Comparison of ENCODE assay signal across 27 mouse cellular contexts in the genomic region with DNA sequence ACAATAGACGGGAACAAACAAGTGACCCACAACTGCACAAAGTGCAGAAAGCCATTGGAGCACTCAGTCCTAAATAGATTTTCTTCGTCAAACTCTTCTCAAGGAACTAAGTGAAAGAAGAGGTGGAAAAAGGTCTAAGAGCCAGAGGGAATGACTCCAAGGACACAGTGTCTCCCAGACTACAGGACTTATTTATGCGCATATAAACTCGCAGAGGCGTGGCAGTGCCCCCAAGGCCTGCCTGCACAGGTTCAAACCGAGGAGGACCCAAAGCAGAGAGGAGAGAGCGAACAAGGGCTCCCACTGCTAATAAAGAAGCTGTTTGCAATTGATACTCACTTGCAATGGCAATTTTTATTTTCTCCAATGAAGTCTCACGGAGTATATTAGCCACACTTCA.
"Had no signal": no experiment of that assay in that cellular context is flagged by ENCODE, and none has a peak within 500 bp of the region (broad histone marks: within the 10 kb centered on the region; RNA-seq: fewer than 3 reads in every experiment).

No protein-coding gene starts in this region.

- H3K9ac ChIP-seq: embryonic facial prominence, embryonic 12.5 days; embryonic facial prominence, embryonic 13.5 days; embryonic facial prominence, embryonic 15.5 days; forebrain, embryonic 12.5 days; forebrain, embryonic 13.5 days; forebrain, embryonic 15.5 days; forebrain, postnatal 0 days; heart, embryonic 12.5 days had no signal

- H3K9me3 ChIP-seq: embryonic facial prominence, embryonic 15.5 days; forebrain, embryonic 12.5 days; forebrain, embryonic 13.5 days; forebrain, embryonic 15.5 days had no signal

- H3K4me2 ChIP-seq: embryonic facial prominence, embryonic 12.5 days; embryonic facial prominence, embryonic 13.5 days; embryonic facial prominence, embryonic 15.5 days; forebrain, embryonic 12.5 days; forebrain, embryonic 13.5 days; forebrain, embryonic 15.5 days; heart, embryonic 11.5 days; heart, embryonic 12.5 days had no signal

- ATAC-seq: forebrain, embryonic 13.5 days; forebrain, embryonic 14.5 days; forebrain, embryonic 15.5 days; forebrain, embryonic 16.5 days; forebrain, postnatal 0 days had no signal

- DNase-seq: cerebellum, postnatal 10 days; cerebellum, postnatal 14 days; cerebellum, postnatal 25 days; cerebellum, postnatal 36 days; embryo, embryonic 11 days; forebrain, postnatal 0 days; gastrocnemius, adult 2 months; gastrocnemius, postnatal 10 days; gastrocnemius, postnatal 14 days; gastrocnemius, postnatal 25 days; heart, adult 11 months; heart, adult 18-20 months; heart, adult 2 months had no signal

- H3K4me1 ChIP-seq: embryonic facial prominence, embryonic 10.5 days; embryonic facial prominence, embryonic 12.5 days; embryonic facial prominence, embryonic 15.5 days; forebrain, embryonic 10.5 days; forebrain, embryonic 12.5 days; forebrain, embryonic 13.5 days; forebrain, embryonic 15.5 days; heart, embryonic 10.5 days; heart, embryonic 12.5 days had no signal

- H3K27ac ChIP-seq: embryonic facial prominence, embryonic 10.5 days; embryonic facial prominence, embryonic 12.5 days; embryonic facial prominence, embryonic 13.5 days; embryonic facial prominence, embryonic 15.5 days; forebrain, embryonic 10.5 days; forebrain, embryonic 12.5 days; forebrain, embryonic 13.5 days; forebrain, embryonic 15.5 days; gastrocnemius, adult 2 months; heart, adult 2 months; heart, embryonic 10.5 days had no signal

- H3K27me3 ChIP-seq: embryonic facial prominence, embryonic 12.5 days; embryonic facial prominence, embryonic 13.5 days; embryonic facial prominence, embryonic 15.5 days; forebrain, embryonic 12.5 days; forebrain, embryonic 13.5 days; forebrain, embryonic 15.5 days; heart, embryonic 12.5 days had no signal

- H3K4me3 ChIP-seq: embryonic facial prominence, embryonic 10.5 days; embryonic facial prominence, embryonic 12.5 days; embryonic facial prominence, embryonic 13.5 days; embryonic facial prominence, embryonic 15.5 days; erythroblast, embryonic 14.5 days; forebrain, embryonic 10.5 days; forebrain, embryonic 12.5 days; forebrain, embryonic 13.5 days; forebrain, embryonic 15.5 days; gastrocnemius, adult 2 months; heart, adult 2 months; heart, embryonic 10.5 days; heart, embryonic 12.5 days had no signal
